Mouse (Mus musculus) adrenal gland, adult 8-10 months (tissue): ENCODE results near the gene Rpl7l1. TPM values are rescaled to one million over a fixed set of nuclear protein-coding genes. Genes with fewer than 3 reads are reported as not detected.

Experiments
- DNase-seq: peaks from one replicate; pipeline ENCODE4 v3.0.0; 2022
- total RNA-seq, 4 experiments: library from RNA; stranded (reverse); gene quantifications; 2 replicates each; pipeline ENCODE4 v1.2.4; 2022

The Rpl7l1 gene
- total RNA-seq, 4 experiments from 2014 or later = 78.9 to 89.9 (median 83.8) TPM

DNA sequence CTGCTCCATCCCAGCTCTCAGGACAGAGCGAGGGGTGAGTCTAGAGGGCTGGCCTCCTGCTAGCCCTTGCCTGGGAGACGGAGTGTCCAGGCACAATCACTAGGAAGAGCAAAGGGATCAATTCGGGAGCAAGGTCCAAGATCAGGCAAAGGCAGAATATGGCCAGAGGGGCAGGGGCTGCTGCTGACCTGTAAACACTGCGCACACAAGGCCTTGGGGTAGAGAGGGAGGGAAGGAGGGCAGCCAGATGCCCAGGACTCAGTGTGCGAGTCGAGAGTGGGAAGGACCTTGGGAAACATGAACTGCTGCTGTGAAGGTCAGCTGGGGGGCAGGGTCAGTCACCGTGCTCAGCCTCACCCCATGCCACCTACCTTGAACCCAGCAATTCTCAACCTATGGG is 47.2 kb downstream of the Rpl7l1 start:
- DNase-seq = no peak

DNA sequence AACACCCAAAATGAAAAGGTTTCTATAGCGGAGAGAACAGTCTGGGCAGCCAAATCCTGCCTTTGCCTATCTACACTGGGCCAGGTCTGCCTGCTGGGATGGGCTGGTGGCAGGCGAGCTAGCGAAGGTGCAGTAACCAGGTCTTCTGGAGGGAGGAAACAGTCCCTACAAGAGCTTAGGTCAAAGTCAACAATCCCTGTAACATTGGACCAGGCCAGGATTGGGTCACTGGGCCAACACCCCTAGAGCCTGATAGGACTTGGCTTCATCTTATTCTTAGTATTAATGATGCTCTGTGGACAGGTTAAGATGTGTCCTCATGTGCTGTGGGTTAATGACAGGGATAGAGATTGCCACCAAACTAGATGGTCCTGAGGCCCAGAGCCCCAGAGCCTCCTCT is 48.4 kb downstream of the Rpl7l1 start:
- DNase-seq = no peak

DNA sequence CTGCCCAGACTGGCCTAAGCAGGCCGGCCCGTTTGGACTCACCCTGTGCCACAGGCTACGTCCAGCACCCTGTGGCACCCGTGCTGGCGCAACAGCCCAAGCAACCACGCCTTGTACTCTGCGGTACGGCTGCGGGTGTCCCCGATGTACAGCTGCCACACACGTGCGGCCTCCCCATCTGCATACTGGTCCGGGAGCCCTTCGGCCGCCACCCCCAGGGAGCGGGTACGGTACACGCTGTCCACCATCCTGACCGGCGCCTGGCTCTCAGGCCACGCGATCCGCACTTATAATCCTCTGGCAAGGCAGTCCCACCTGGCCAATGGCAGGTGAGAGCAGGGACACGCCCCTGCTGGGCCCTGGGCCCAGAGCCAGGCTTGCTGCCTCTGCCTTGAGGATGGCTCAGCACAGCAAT is 53.6 kb downstream of the Rpl7l1 start, which contains the start of gene Gnmt:
Gnmt (minus strand) TSS at position 265 of the 415 bp plus-strand sequence.
- no peak for DNase-seq

DNA sequence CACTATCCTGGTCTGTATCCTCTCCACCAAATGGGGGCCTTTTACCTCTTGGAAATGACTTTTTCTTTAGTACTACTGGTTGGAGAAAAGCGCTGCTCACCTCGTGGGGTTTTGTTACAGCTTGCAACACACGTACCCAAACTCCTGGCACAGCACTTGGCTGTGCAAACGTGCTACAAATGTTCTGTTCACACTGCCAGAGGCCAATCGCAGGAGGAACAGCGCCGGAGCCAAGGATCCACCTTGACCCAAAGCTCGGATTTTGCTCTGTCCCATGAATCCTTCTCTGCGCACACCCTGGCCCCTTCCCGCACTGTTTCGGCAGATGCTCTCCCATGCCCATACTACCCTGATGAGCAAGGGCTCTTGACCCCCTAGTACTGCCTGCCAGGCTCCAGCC is 54.0 kb downstream of the Rpl7l1 start:
- no peak for DNase-seq

DNA sequence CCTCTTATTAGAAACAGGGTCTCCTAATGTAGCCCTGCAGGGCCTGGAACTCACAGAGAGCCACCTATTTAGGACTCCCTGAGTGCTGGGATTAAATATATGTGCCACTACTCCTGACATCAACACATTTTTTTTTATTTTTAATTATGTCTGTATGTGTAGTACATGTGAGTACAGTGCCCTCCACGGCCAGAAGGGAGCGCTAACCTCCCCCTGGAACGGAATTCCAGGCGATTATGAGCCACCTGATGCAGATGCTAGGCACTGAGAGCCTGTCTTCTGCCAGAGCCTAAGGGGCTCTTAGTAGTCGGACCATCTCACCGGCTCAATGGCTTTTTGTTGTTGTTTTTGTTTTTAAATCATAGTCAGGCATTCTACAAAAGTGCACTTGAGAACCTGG is 54.5 kb downstream of the Rpl7l1 start:
- no peak for DNase-seq

DNA sequence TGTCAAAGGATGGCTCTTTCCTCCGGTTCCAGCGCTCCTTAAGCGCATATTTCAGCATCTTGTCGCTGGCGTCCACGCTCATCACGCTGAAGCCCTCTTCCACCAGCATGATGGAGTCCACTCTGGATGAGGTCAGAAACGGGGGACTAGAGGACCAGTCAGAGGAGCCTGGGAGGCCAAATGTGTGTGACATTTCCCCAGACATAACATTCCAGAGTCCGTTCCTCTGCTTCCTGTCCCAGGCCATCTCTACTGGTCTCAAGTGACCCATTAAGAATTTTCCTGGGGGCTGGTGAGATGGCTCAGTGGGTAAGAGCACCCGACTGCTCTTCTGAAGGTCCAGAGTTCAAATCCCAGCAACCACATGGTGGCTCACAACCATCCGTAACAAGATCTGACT is 55.2 kb downstream of the Rpl7l1 start:
- DNase-seq = no peak

DNA sequence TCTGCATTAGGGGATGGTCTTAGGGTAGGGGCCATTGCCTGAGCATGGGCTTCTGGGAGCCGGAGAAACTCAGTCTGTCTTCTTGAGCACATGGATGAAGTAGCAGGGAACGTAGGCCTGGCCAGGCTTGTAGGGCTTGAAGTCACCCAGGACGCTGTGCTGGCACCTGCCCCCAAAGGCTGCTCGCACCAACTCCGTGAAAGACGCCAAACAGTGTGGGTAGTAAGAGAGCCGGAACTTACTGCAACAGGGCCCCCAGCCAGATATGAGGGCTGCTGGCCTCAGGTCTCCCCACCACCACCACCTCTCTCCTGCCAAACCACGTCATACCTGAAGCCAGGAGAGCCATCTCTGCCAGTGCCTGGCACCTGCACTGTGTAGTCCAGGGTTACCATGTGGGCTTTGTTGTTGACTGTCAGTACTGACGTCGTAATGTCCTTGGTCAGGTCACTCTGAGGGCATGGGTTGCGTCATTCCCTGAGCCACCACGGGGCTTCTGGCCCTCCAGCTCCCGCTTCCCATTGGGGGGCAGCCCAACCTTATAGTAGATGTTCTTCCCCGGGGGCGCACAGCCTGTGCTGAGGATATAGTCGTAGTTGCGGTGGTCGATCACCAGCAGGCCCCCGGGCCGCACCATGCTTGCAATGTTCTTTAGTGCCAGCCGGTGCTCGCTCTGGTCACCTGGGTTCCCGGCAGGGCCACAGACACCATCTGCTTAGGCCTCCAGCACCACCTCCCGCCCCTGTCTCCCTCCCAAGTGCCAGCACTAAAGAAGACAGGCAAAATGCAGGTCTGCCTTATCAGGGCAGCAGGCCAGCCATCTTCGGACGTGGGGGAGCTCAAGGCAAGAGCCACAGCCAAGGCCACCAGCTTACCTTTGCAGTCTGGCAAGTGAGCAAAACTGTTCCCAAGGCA is 56.5 kb downstream of the Rpl7l1 start:
- no peak for DNase-seq

DNA sequence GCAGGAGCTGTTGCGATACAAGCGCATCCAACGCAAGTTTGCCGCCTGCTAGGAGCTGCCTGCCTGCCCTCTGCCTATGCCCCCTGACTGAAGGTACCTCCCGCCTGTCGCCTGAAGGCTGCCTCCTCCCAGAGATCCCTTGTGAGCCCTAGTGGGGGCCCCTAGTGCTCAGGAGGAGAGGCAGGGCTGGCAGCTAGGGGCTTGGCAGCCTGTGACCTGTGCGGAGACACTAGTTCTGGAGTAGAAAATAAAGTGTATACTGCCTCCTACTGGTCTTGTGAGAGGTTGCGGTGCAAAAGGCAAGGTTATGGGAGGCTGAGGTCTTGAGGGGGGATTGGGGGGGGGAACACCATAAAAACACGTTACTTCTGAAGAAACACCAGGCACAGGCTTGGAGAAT is 57.2 kb downstream of the Rpl7l1 start:
- no peak for DNase-seq

DNA sequence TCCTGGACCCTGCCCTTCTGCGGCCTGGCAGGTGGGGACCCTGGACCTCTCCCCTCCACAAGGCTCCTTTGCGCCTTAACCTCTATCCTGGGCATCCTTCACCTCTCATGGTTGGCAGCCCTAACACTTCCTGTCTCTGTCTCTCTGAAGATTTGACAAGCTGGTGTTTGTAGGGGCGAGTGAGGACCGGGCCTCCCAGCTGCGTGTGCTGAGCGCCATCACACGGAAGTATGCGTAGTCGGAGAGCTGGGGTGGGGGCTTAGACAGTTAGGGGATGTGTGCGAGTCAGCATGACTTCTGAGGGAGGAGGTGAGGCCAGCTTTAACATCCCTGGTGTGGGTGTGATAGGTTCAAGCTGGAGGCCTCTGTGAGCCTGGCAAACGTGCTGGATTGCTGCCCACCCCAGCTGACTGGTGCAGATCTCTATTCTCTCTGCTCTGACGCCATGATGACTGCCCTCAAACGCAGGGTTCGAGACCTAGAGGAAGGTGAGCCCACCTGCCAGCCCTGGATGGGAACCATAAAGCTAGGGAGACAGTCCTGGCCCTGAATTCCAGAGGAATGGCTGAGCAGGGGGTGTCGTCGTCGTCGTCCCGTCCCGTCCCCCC is 57.9 kb downstream of the Rpl7l1 start:
- no peak for DNase-seq

Other genes with a start within 250 kb of the Rpl7l1 start
- 10 to 100 TPM; 31.6 to 48.8 (median 37.7) TPM for gene Cul9, start 236.3 kb downstream of the Rpl7l1 start, total RNA-seq
- gene Srf, start 226.5 kb downstream of the Rpl7l1 start, total RNA-seq = 10 to 100 TPM; 34.0 to 42.0 (median 37.2) TPM
- 10 to 100 TPM in 2 of 4 experiments, 1 to 10 TPM in 2; 8.7 to 11.2 (median 9.9) TPM for gene Ptk7, start 153.2 kb downstream of the Rpl7l1 start, total RNA-seq
- 10 to 100 TPM; 42.3 to 59.8 (median 53.2) TPM for gene Klc4, start 136.7 kb downstream of the Rpl7l1 start, total RNA-seq
- 100 to 1,000 TPM in 2 of 4 experiments, 10 to 100 TPM in 2; 91.8 to 122 (median 104) TPM for gene Mrpl2, start 136.4 kb downstream of the Rpl7l1 start, total RNA-seq
- 10 to 100 TPM; 42.0 to 53.5 (median 47.2) TPM for gene Cul7, start 132.3 kb downstream of the Rpl7l1 start, total RNA-seq
- gene Rrp36, start 108.3 kb downstream of the Rpl7l1 start, total RNA-seq = 10 to 100 TPM; 24.9 to 31.8 (median 30.6) TPM
- 100 to 1,000 TPM in 1 of 4 experiments, 10 to 100 TPM in 3; 91.9 to 104 (median 95.0) TPM for gene Mea1, start 103.9 kb downstream of the Rpl7l1 start, total RNA-seq
- gene Klhdc3, start 101.8 kb downstream of the Rpl7l1 start, total RNA-seq = 10 to 100 TPM; 59.1 to 74.3 (median 65.2) TPM
- gene Ppp2r5d, start 77.6 kb downstream of the Rpl7l1 start, total RNA-seq = 10 to 100 TPM; 41.0 to 47.5 (median 42.6) TPM
- 10 to 100 TPM; 56.2 to 74.2 (median 61.8) TPM for gene Pex6, start 71.2 kb downstream of the Rpl7l1 start, total RNA-seq
- gene Gnmt, start 53.5 kb downstream of the Rpl7l1 start, total RNA-seq = 1 to 10 TPM; 1.2 to 1.8 (median 1.6) TPM
- gene Cnpy3, start 30.5 kb downstream of the Rpl7l1 start, total RNA-seq = 10 to 100 TPM; 66.6 to 74.1 (median 70.7) TPM
- not detected for gene Ptcra, start 19.0 kb downstream of the Rpl7l1 start, total RNA-seq
- gene 2310039H08Rik, start 10.0 kb downstream of the Rpl7l1 start, total RNA-seq = 10 to 100 TPM; 53.9 to 87.1 (median 61.4) TPM
- gene Bicral, start 75.8 kb upstream of the Rpl7l1 start, total RNA-seq = 10 to 100 TPM; 22.1 to 32.4 (median 26.6) TPM
- 10 to 100 TPM; 22.8 to 28.3 (median 26.7) TPM for gene Tbcc, start 108.0 kb upstream of the Rpl7l1 start, total RNA-seq
- not detected for gene Prph2, start 127.8 kb upstream of the Rpl7l1 start, total RNA-seq
- 100 to 1,000 TPM in 1 of 4 experiments, 10 to 100 TPM in 3; 80.2 to 105 (median 91.0) TPM for gene Ubr2, start 227.9 kb upstream of the Rpl7l1 start, total RNA-seq